ENCODE assay signal across 25 mouse cellular contexts in genomic region chr1:76081700-76082099, GRCm38 (mm10).
"Had no signal": no experiment of that assay in that cellular context is flagged by ENCODE, and none has a peak within 500 bp of the region (broad histone marks: within the 10 kb centered on the region; RNA-seq: fewer than 3 reads in every experiment).

No protein-coding gene starts in this region.

- H3K36me3 ChIP-seq: heart, embryonic 10.5 days; heart, embryonic 12.5 days; hindbrain, embryonic 10.5 days; hindbrain, embryonic 12.5 days; intestine, embryonic 15.5 days; limb, embryonic 13.5 days; limb, embryonic 15.5 days; liver, embryonic 12.5 days had no signal

- H3K9ac ChIP-seq: heart, embryonic 12.5 days; hindbrain, embryonic 12.5 days; hindbrain, embryonic 14.5 days; intestine, embryonic 15.5 days; limb, embryonic 13.5 days; limb, embryonic 15.5 days; liver, embryonic 12.5 days; liver, embryonic 14.5 days had no signal

- H3K4me1 ChIP-seq: liver, embryonic 12.5 days had no signal

- H3K27ac ChIP-seq: heart, embryonic 10.5 days; hindbrain, embryonic 10.5 days; hindbrain, embryonic 12.5 days; hindbrain, embryonic 14.5 days; intestine, embryonic 15.5 days; layer of hippocampus, adult 2 months; left cerebral cortex, adult 2 months; limb, embryonic 13.5 days; limb, embryonic 15.5 days; liver, embryonic 12.5 days; liver, embryonic 14.5 days had no signal

- H3K4me2 ChIP-seq: heart, embryonic 12.5 days; hindbrain, embryonic 12.5 days; hindbrain, embryonic 14.5 days; intestine, embryonic 15.5 days; limb, embryonic 13.5 days; limb, embryonic 15.5 days; liver, embryonic 12.5 days had no signal

- H3K4me3 ChIP-seq: heart, embryonic 10.5 days; heart, embryonic 12.5 days; hindbrain, embryonic 10.5 days; hindbrain, embryonic 12.5 days; intestine, embryonic 15.5 days; layer of hippocampus, adult 2 months; left cerebral cortex, adult 2 months; limb, embryonic 13.5 days; limb, embryonic 15.5 days; liver, embryonic 12.5 days had no signal

- H3K9me3 ChIP-seq: heart, embryonic 10.5 days; heart, embryonic 12.5 days; hindbrain, embryonic 10.5 days; hindbrain, embryonic 12.5 days; intestine, embryonic 15.5 days; limb, embryonic 13.5 days; limb, embryonic 15.5 days; liver, embryonic 12.5 days had no signal

- ATAC-seq: hindbrain, embryonic 16.5 days; inflammation-experienced regulatory T-cells, adult 6 months; intestine, embryonic 15.5 days; intestine, postnatal 0 days; liver, embryonic 12.5 days had no signal

- H3K27me3 ChIP-seq: hindbrain, embryonic 12.5 days; intestine, embryonic 15.5 days; limb, embryonic 13.5 days; liver, embryonic 12.5 days had no signal

- DNase-seq: gastrocnemius, postnatal 25 days; heart, adult 18-20 months; heart, postnatal 10 days; heart, postnatal 4 days; kidney, adult 18-20 months; kidney, adult 8-10 months; kidney, postnatal 10 days; kidney, postnatal 25 days; kidney, postnatal 4 days; lung, adult 18-20 months had no signal
